Mouse (Mus musculus): ENCODE results near the gene Ddx43. TPM values are rescaled to one million over a fixed set of nuclear protein-coding genes. Genes with fewer than 3 reads are reported as not detected.

Ddx43 gene
- polyA plus RNA-seq, 1 experiment from 2014 or later = 0.05 TPM

- Histone ChIP-seq H3K9ac (replicated peaks; ENCODE audit: low read depth) (no peak within 1 kb of the TSS), H3K4me3 (ENCODE audit: low read depth, low read length) (peak within 1 kb of the TSS; percentile 51), H3K27me3 (replicated peaks; ENCODE audit: insufficient read depth, low read length) (peaks cover 8% of the 10 kb centered on the region; the same call in 1 of the 2 replicates), H3K36me3 (ENCODE audit: insufficient read depth, low read length) (no peaks in the 10 kb centered on the region), H3K27ac (ENCODE audit: low read length) (no peak within 1 kb of the TSS), H3K9me3 (ENCODE audit: low read length) (no peaks in the 10 kb centered on the region), H3K4me2 (replicated peaks; ENCODE audit: low read depth, low read length) (peak within 1 kb of the TSS; percentile 90), H3K4me1 (ENCODE audit: insufficient read depth, low read depth, low read length) (peaks cover 5% of the 10 kb centered on the region; the same call in 1 of the 2 replicates)
- ATAC-seq (peak; percentile 78), DNase-seq (ENCODE audit: low spot score) (peak; percentile 84)
- TF ChIP-seq CTCF (IDR thresholded peaks at IDR 0.05) (no peak), EP300 (IDR thresholded peaks at IDR 0.05) (no peak)
- 1% methylated on average over 62 of the region's 81 CpGs for WGBS
Observed at GRCm38 (mm10) chr9:78442579-78443392, 47.2 kb downstream of the Ddx43 start, which contains the start of gene Cgas. Gene Cgas (minus strand): TSS chr9:78443237.

- no peaks in the 10 kb centered on the region for H3K36me3 ChIP-seq (ENCODE audit: insufficient read depth, low read length)
- H3K9me3 ChIP-seq (ENCODE audit: low read length) = no peaks in the 10 kb centered on the region
- peaks cover 5% of the 10 kb centered on the region; the same call in 1 of the 2 replicates for H3K4me1 ChIP-seq (ENCODE audit: insufficient read depth, low read depth, low read length)
- peak overlapping the region; percentile 78 for H3K4me2 ChIP-seq (replicated peaks; ENCODE audit: low read depth, low read length)
- peak overlapping the region; percentile 96 for H3K4me3 ChIP-seq (ENCODE audit: low read depth, low read length)
- DNase-seq (ENCODE audit: low spot score) (no peak), ATAC-seq (no peak)
- 30% methylated on average over 9 of the region's 9 CpGs for WGBS
- TF ChIP-seq EP300 (IDR thresholded peaks at IDR 0.05) = no peak
- TF ChIP-seq CTCF (IDR thresholded peaks at IDR 0.05) = no peak
- no peak overlapping the region for H3K9ac ChIP-seq (replicated peaks; ENCODE audit: low read depth)
- H3K27ac ChIP-seq (ENCODE audit: low read length) = no peak overlapping the region
- peaks cover 1% of the 10 kb centered on the region; the same call in 1 of the 2 replicates for H3K27me3 ChIP-seq (replicated peaks; ENCODE audit: insufficient read depth, low read length)
Observed at GRCm38 (mm10) chr9:78447606-78447972, 52.0 kb downstream of the Ddx43 start.

DNA sequence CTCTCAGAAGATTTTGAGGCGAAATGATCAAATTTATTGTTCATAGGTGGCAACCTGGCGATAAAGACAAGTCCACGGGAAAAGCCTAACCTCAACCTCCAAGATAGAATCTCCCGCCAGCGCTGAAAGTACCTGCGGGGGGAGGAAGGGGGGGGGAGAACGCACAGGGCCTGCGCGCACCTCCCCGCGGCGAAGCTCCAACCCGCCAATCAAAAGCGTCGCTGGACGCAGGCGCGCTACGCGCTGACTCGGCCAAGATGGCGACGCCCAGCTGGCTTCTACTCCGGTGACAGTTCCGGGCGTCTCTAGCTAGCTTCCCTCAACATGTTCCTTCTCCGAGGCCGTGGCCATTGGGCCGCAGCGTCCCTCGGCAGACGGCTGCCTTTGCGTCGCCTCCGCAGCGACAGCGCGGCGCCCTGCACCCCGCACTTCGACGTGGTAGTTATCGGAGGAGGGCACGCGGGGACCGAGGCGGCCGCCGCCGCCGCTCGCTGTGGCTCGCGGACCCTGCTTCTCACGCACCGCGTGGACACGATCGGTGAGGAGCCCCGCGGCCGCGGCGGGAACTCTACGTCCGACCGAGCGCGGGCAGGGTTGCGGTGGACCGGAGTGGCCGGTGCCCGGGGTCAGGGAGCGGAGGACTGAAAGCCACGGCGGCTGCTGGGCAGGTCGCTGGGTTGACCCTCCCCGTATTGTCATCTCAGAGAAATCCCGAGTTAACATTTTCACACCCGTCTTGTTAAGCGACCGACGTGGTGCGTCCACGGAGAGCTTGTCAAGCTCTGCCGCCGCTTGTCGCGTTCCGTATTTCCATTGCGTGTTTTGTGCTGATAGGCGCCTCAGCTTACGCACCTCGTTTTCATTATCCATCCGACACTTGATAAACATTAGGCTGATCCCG lies 52.6 kb downstream of the Ddx43 start, which contains the start of the genes Mto1 and Gm17324:
Gene Mto1, plus strand, starts transcription at position 236 of the 901 bp plus-strand sequence.
Gene Gm17324, minus strand, starts transcription at position 814 of the 901 bp plus-strand sequence.
- Histone ChIP-seq H3K4me3 (ENCODE audit: low read depth, low read length) (peak within 1 kb of the TSS; percentile 96), H3K36me3 (ENCODE audit: insufficient read depth, low read length) (peaks cover 1% of the 10 kb centered on the region; the same call in 1 of the 2 replicates), H3K9me3 (ENCODE audit: low read length) (no peaks in the 10 kb centered on the region), H3K4me1 (ENCODE audit: insufficient read depth, low read depth, low read length) (peaks cover 5% of the 10 kb centered on the region; the same call in 1 of the 2 replicates), H3K27me3 (replicated peaks; ENCODE audit: insufficient read depth, low read length) (no peaks in the 10 kb centered on the region; the same call in 1 of the 2 replicates), H3K4me2 (replicated peaks; ENCODE audit: low read depth, low read length) (peak within 1 kb of the TSS; percentile 78), H3K27ac (ENCODE audit: low read length) (peak within 1 kb of the TSS; percentile 92), H3K9ac (replicated peaks; ENCODE audit: low read depth) (peak within 1 kb of the TSS; percentile 89)
- under 1% methylated on average over 73 of the region's 96 CpGs for WGBS
- DNase-seq (ENCODE audit: low spot score) (peak; percentile 93), ATAC-seq (peak; percentile 96)
- TF ChIP-seq CTCF (IDR thresholded peaks at IDR 0.05) (no peak), EP300 (IDR thresholded peaks at IDR 0.05) (no peak)

DNA sequence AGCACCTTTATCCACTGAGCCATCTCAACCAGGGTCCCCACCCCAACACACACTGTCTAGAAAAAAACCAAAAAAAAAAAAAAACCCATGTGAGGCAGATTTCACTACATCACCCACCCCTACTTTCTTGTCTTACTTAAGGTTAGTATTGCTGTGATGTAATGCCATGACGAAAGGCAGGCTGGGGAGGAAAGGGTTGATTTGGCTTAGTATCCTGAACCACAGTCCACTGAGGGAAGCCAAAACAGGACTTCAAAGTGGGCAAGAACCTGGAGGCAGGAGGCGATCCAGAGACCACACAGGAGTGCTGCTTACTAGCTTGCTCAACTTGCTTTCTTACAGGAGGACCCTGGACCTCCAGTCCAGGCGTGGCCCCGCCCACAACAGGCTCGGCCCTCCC lies 54.8 kb downstream of the Ddx43 start:
- WGBS = 77% methylated on average over 5 of the region's 5 CpGs
- H3K4me3 ChIP-seq (ENCODE audit: low read depth, low read length) = no peak overlapping the region
- ATAC-seq = no peak
- no peaks in the 10 kb centered on the region for H3K9me3 ChIP-seq (ENCODE audit: low read length)
- H3K4me2 ChIP-seq (replicated peaks; ENCODE audit: low read depth, low read length) = no peak overlapping the region
- H3K27me3 ChIP-seq (replicated peaks; ENCODE audit: insufficient read depth, low read length) = no peaks in the 10 kb centered on the region
- no peak overlapping the region for H3K27ac ChIP-seq (ENCODE audit: low read length)
- H3K9ac ChIP-seq (replicated peaks; ENCODE audit: low read depth) = no peak overlapping the region
- H3K4me1 ChIP-seq (ENCODE audit: insufficient read depth, low read depth, low read length) = peaks cover 5% of the 10 kb centered on the region; the same call in 1 of the 2 replicates
- DNase-seq (ENCODE audit: low spot score) = no peak
- TF ChIP-seq CTCF (IDR thresholded peaks at IDR 0.05) (no peak), EP300 (IDR thresholded peaks at IDR 0.05) (no peak)
- peaks cover 5% of the 10 kb centered on the region; the same call in 1 of the 2 replicates for H3K36me3 ChIP-seq (ENCODE audit: insufficient read depth, low read length)

GRCm38 (mm10) chr9:78451382-78451781 lies 55.8 kb downstream of the Ddx43 start:
- peaks cover 5% of the 10 kb centered on the region; the same call in 1 of the 2 replicates for H3K4me1 ChIP-seq (ENCODE audit: insufficient read depth, low read depth, low read length)
- H3K27me3 ChIP-seq (replicated peaks; ENCODE audit: insufficient read depth, low read length) = no peaks in the 10 kb centered on the region
- H3K4me3 ChIP-seq (ENCODE audit: low read depth, low read length) = no peak overlapping the region
- DNase-seq (ENCODE audit: low spot score) (peak; percentile 31), ATAC-seq (no peak)
- TF ChIP-seq EP300 (IDR thresholded peaks at IDR 0.05) = no peak
- no peak for TF ChIP-seq CTCF (IDR thresholded peaks at IDR 0.05)
- no peak overlapping the region for H3K4me2 ChIP-seq (replicated peaks; ENCODE audit: low read depth, low read length)
- 63% methylated on average over 4 of the region's 4 CpGs for WGBS
- H3K36me3 ChIP-seq (ENCODE audit: insufficient read depth, low read length) = peaks cover 5% of the 10 kb centered on the region; the same call in 1 of the 2 replicates
- H3K9me3 ChIP-seq (ENCODE audit: low read length) = no peaks in the 10 kb centered on the region
- H3K27ac ChIP-seq (ENCODE audit: low read length) = no peak overlapping the region
- no peak overlapping the region for H3K9ac ChIP-seq (replicated peaks; ENCODE audit: low read depth)
